Mouse (Mus musculus) midbrain, postnatal 0 days (tissue): ENCODE measurements at regions not wholly inside any gene's neighbourhood (a gene's known extent, or its start where the extent isn't known, plus 50 kb on each side); places are given as distances from the start of the nearest gene placed in this dataset.
A peak's percentile ranks its signal among the peaks of the same experiment; 100 is the strongest.

Experiments
- ATAC-seq: fragments of 200-750 bp; cut with Nextera tagmentation; 2 replicates; pipeline ENCODE4 v1.8.0; 2017; ENCODE audit warnings: moderate number of reproducible peaks, mild to moderate bottlenecking, moderate TSS enrichment, moderate library complexity; ENCODE audit not compliant: low FRiP score
- DNase-seq: peaks from one replicate; pipeline ENCODE4 v3.0.0-alpha.2; 2015; ENCODE audit warnings: low spot score
- H3K27ac ChIP-seq: fragments of 300-500 bp; sonication (generic); 2 replicates; pipeline ENCODE4 v1.5.1; 2014; ENCODE audit warnings: low read depth, mild to moderate bottlenecking, low read length, mixed read lengths
- H3K27me3 ChIP-seq: fragments of 300-500 bp; sonication (generic); 2 replicates; pipeline ENCODE4 v1.6.1; 2014; ENCODE audit warnings: low read length, control low read depth, mixed read lengths; ENCODE audit not compliant: insufficient read depth
- H3K36me3 ChIP-seq: fragments of 300-500 bp; sonication (generic); 2 replicates; pipeline ENCODE4 v1.6.1; 2014; ENCODE audit warnings: low read length, control low read depth, mixed read lengths; ENCODE audit not compliant: insufficient read depth
- H3K4me1 ChIP-seq: fragments of 300-500 bp; sonication (generic); 2 replicates; pipeline ENCODE4 v1.6.1; 2014; ENCODE audit warnings: mild to moderate bottlenecking, control low read depth, antibody characterized with exemption, low read length, mixed read lengths; ENCODE audit not compliant: insufficient read depth
- H3K4me2 ChIP-seq: fragments of 300-500 bp; sonication (generic); 2 replicates; pipeline ENCODE4 v1.6.1; 2014; ENCODE audit warnings: low read depth, mild to moderate bottlenecking, low read length, mixed read lengths; ENCODE audit not compliant: poor library complexity, severe bottlenecking
- H3K4me3 ChIP-seq: fragments of 300-500 bp; sonication (generic); 2 replicates; pipeline ENCODE4 v1.5.1; 2014; ENCODE audit warnings: low read depth, mild to moderate bottlenecking, low read length, moderate library complexity
- H3K9ac ChIP-seq: fragments of 300-500 bp; sonication (generic); replicated peaks from 2 replicates; pipeline ENCODE4 v1.6.1; 2014; ENCODE audit warnings: mild to moderate bottlenecking, low read length, moderate library complexity, mixed read lengths; ENCODE audit not compliant: poor library complexity, severe bottlenecking
- H3K9me3 ChIP-seq: fragments of 300-500 bp; sonication (generic); 2 replicates; pipeline ENCODE4 v1.6.1; 2016; ENCODE audit warnings: low read length, control low read depth
- CTCF ChIP-seq: IDR thresholded peaks from 2 replicates; pipeline ENCODE4 v1.5.1; 2016; ENCODE audit warnings: antibody characterized with exemption, mild to moderate bottlenecking
- WGBS: fragments of 180-500 bp; shearing (Covaris S2); extraction: QIAGEN DNeasy Blood & Tissue Kit; methylation state at CpG from one replicate; pipeline ENCODE4 v1.1.7; 2014; 5-methylcytosine and 5-hydroxymethylcytosine counted together

DNA sequence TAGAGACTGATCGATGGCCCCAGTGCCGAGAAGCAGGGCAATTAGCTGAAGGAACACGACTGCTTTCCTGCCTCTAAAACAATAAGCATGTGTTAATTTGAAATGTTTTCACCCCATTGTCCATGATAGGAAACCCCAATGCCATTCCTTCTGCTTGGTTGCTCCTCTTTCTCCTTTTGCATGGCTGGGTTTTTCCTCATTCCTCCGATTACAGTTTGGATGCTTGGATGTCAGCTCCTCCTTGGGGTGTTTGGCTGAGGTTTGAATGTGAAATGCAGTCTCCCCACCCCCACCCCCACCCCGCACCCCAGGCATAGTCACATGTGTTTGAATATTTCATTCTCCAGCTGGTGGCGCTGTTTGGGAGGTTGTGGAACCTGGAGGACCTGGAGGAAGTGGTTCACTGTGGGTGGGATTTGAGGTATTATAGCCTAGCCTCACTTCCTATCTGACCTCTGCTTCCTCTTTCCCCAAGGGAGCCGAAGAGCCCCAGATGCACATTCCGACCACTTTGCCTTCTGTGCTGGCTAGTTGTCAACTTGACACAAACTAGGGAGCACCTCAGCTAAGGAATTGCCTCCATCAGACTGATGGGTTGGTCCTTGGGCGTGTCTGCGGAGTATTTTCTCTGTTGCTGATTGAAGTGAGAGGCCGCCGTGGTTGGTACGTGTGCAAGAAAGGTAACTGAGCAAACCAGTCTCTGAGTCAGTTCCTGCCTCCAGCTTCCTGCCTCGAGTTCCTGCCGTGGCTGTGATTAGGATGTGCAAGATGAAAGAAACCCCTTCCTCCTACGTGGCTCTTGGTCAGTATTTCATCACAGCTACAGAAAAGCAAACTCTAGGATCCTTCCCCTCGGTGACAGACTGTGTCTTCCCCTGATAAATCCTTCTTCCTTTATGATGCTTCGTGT lies 128.6 kb upstream of the Grik3 start:
- DNase-seq = no peak
- TF ChIP-seq CTCF = 0 out of 2 replicates have a peak, but pooled peaks have one; percentile 10

DNA sequence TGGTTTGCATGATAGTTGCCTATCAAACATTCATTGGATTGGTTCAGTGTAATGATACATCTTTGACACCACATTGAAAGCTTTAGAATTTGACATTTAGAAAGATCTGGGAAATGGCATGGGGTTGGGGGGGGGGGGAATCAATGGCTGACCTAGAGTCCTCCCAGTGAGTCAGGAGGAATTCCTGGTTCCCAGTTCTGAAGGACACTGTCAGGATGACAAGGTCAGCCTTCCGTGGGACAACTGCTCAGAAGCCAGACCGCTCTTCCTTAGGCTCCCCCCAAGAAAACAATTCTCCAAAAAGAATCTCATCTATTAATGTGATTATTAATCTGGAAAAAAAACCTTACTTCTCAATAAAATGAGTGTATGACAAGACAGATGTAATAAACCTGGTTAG lies 132.1 kb upstream of the Grik3 start:
- H3K4me1 ChIP-seq = 0 out of 2 replicates have a peak, but pooled peaks cover 2% of the 10 kb centered on the region
- 89% methylated on average over 2 of the region's 2 CpGs for WGBS
- no peak overlapping the region for H3K4me2 ChIP-seq
- no peak overlapping the region for H3K27ac ChIP-seq
- no peak for TF ChIP-seq CTCF
- no peaks in the 10 kb centered on the region for H3K36me3 ChIP-seq
- H3K9ac ChIP-seq = no peak overlapping the region
- no peaks in the 10 kb centered on the region for H3K9me3 ChIP-seq
- no peaks in the 10 kb centered on the region for H3K27me3 ChIP-seq
- H3K4me3 ChIP-seq = no peak overlapping the region
- ATAC-seq = no peak
- DNase-seq = no peak

More for the DNA sequence above, 128.6 kb upstream of the Grik3 start:
- no peaks in the 10 kb centered on the region for H3K27me3 ChIP-seq
- no peak overlapping the region for H3K9ac ChIP-seq
- no peak for ATAC-seq
- no peak overlapping the region for H3K27ac ChIP-seq
- no peaks in the 10 kb centered on the region for H3K36me3 ChIP-seq
- H3K4me1 ChIP-seq = 0 out of 2 replicates have a peak, but pooled peaks cover 8% of the 10 kb centered on the region
- no peak overlapping the region for H3K4me3 ChIP-seq
- H3K9me3 ChIP-seq = no peaks in the 10 kb centered on the region
- no peak overlapping the region for H3K4me2 ChIP-seq
- WGBS = 74% methylated on average over 18 of the region's 18 CpGs

- peak; percentile 50 for DNase-seq
- H3K9me3 ChIP-seq = no peaks in the 10 kb centered on the region
- H3K4me1 ChIP-seq = no peaks in the 10 kb centered on the region
- no peak for TF ChIP-seq CTCF
- no peak overlapping the region for H3K4me3 ChIP-seq
- ATAC-seq = no peak
- H3K4me2 ChIP-seq = no peak overlapping the region
- H3K27me3 ChIP-seq = no peaks in the 10 kb centered on the region
- H3K36me3 ChIP-seq = no peaks in the 10 kb centered on the region
- no peak overlapping the region for H3K9ac ChIP-seq
- no peak overlapping the region for H3K27ac ChIP-seq
- 52% methylated on average over 8 of the region's 8 CpGs for WGBS
Observed at GRCm38 (mm10) chr4:125356441-125356840, 134.1 kb upstream of the Grik3 start.

- no peak overlapping the region for H3K9ac ChIP-seq
- DNase-seq (no peak), ATAC-seq (no peak)
- H3K27ac ChIP-seq = no peak overlapping the region
- peak; percentile 29; the same call in 1 of the 2 replicates for TF ChIP-seq CTCF
- H3K4me3 ChIP-seq = no peak overlapping the region
- no peaks in the 10 kb centered on the region for H3K9me3 ChIP-seq
- no peak overlapping the region for H3K4me2 ChIP-seq
- no peaks in the 10 kb centered on the region for H3K36me3 ChIP-seq
- H3K27me3 ChIP-seq = no peaks in the 10 kb centered on the region
- 41% methylated on average over 3 of the region's 3 CpGs for WGBS
- no peaks in the 10 kb centered on the region for H3K4me1 ChIP-seq
Observed at GRCm38 (mm10) chr4:125354742-125355141, 135.8 kb upstream of the Grik3 start.

DNA sequence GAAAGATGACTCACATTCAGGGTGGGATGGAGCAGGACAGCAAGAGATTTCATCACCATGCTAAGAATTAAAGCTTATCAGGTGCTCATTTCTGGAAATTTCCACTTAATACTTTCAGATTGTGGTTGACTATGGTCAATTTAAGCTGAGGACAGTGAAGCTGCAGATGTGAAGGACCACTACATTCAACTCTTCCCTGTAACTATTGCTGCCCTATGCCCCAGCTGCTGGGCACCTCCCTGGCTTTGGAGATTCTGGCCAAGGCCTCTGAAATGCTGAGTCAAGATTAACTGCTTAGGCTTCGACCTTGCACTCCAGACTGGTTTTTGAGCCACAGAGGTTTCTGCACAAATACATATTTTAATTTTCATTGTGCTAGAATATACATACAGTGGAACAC lies 140.4 kb upstream of the Grik3 start:
- H3K4me1 ChIP-seq = no peaks in the 10 kb centered on the region
- H3K9ac ChIP-seq = no peak overlapping the region
- TF ChIP-seq CTCF = no peak
- no peak overlapping the region for H3K4me3 ChIP-seq
- ATAC-seq (no peak), DNase-seq (no peak)
- H3K27ac ChIP-seq = no peak overlapping the region
- no peaks in the 10 kb centered on the region for H3K27me3 ChIP-seq
- no peaks in the 10 kb centered on the region for H3K9me3 ChIP-seq
- no peak overlapping the region for H3K4me2 ChIP-seq
- 78% methylated on average over 1 of the region's 1 CpGs for WGBS
- no peaks in the 10 kb centered on the region for H3K36me3 ChIP-seq

DNA sequence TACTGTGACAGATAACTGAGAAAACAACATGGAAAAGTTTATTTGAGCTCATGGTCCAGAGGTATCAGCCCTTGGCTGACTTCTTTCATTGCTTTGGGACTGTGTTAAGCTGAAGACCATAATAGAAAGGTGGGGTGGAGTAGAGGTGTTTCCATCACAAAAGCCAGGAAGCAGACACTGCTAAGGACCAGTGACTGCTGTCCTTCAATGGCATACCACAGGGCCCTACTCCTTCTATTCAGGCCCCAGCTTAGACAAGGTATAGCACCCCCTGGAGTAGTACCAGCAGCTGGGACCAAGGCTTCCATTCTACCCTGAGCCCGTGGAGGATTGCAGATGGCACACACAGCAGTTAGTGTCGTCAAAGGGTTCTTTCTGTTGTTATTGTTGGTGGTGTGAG lies 151.4 kb upstream of the Grik3 start:
- DNase-seq (no peak), ATAC-seq (no peak)
- Histone ChIP-seq H3K36me3 (no peaks in the 10 kb centered on the region), H3K27ac (no peak overlapping the region), H3K4me1 (no peaks in the 10 kb centered on the region), H3K9me3 (no peaks in the 10 kb centered on the region), H3K4me2 (no peak overlapping the region), H3K4me3 (no peak overlapping the region), H3K9ac (no peak overlapping the region), H3K27me3 (no peaks in the 10 kb centered on the region)
- TF ChIP-seq CTCF = no peak
- WGBS = 59% methylated on average over 2 of the region's 2 CpGs
